Mouse (Mus musculus): ENCODE data around the gene Fto.
A peak's percentile ranks its signal among the peaks of the same experiment; 100 is the strongest.

Fto gene

DNA sequence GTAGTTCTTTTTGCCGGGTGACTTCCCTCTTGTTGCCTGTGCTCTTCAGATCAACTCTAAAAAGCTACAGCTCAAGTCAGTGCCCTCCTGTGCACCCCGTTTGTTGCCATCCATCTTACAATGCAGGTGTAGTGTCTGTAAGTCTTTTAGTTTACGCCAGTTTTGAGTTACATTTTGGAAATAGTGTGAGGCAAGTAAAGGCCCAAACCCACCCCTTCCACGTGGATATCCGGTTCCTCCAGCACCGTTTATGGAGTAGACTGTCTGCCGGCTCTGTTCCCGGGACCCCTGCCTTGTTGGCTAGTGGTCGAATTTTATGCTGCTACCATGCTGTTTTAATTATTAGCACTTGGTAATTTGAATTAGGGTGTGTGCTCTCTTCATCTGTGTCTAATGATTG is 46.2 kb downstream of the Fto start:
- DNase-seq, result no peak

DNA sequence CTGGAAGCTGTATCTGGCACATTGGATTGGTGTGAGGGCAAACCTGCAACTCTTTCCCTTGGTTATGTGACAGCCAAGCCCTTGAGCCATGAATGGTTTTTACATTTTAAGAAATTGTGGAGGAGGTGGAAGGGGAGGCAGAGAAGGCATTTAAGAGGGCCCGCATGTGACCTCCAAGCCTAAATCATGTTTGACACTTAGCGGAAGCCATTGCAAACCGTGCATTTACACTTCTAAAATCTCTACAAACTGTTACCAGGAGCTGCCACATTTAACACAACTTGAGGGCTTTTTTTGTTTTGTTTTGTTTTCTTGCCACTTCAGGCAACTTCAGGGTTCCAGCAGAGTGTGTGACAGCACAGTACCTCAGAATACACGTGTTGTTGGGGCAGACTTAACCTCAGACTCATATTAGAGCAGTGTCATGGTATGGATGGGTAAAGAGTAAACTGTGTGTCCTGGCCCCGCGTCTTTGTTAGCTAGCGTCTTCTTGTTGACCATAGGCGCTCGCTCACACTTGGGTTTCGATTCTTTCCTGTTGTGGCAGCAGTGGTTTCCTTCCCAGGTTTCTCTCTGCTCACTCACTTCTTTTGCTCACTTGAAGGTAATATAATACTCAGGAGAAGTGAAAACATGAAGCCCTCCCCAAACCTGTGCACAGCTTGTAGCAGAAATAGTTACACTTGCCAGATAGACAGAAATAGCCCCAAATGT is 47.5 kb downstream of the Fto start:
- DNase-seq, result no peak

DNA sequence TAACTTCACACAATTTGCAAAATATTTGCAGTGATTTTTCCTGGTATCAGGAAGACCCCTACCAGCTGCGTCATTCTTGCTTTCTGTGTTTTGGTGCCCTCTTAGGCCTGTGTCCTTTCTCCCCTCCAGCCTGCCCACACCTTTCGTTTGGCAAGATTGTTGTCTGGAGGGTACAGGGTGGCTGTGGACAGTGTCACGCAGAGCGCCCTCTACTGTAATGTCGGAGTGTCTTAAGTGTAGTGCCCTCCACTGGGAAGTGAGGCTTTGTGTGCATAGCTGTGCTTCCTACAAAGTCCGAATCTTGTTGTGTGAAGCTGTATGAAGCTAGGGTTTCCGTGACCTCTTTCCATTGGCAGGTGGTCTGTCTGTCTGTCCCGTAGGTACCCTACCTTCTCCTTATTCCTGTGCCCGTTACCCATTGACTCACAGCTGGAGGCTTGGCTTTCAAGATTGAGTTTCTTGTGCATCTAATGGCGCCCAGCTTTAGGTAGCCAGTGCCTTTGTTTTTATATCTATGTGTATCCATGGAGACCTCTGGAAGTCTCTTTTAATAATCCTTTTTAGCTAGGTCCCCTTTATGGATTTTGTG is 50.0 kb downstream of the Fto start:
- DNase-seq, result no peak

DNA sequence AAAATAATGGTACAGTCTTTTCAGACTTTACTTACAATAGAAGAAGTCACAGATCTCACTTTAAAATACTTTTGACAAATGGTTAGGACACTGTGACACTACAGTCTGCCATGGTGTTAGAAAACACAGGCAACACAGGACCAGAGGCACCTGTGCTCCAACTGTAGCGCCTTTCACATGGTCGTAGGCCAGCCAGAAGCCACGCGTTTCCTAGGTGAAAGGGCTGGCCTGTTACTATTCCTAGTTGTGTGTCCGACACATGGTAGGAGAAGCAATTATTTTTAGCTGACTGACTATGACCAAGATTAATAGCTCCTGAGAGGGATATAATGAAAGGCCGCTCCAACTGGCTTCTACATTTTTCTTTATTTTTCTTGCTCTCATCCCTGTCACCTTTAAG is 50.9 kb downstream of the Fto start:
- no peak for DNase-seq

DNA sequence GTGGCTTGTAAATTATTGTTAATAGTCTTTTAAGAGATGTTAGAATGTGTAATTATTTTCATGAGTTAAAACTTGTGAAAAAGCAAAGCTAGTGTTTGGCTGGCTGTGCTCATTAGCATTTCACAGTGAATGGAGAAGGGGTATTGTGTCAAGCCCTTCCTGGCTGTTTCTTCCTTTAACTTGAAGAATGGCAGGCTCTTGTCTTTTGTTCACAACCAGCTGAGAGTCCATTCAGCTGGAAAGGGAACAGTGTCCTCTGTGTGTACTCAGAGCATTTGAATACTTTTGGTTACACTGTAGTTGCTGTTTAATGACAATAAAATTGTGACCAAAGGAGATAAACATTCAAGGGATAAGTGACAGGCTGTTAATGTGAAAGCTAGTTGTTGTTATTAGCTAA is 52.5 kb downstream of the Fto start:
- DNase-seq, result no peak

DNA sequence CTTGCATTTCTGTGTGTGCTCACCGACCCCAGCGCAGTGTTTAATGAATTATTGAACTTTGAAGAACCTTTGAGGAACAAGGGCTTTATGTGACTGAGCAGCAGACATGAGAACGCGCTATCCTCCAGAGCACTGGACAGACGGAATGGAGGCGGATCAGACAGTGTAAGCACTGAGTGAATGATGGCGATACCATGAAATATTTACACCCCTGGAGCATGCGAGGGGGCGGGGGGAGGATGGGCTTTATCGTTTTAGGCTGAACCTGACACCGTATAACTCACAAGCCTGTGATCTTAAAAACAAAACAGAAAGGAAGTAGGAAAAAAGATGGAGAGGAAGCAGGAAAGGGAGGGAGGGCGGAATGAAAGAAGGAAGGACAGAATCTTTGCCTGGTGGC is 57.6 kb downstream of the Fto start:
- DNase-seq, result no peak

DNA sequence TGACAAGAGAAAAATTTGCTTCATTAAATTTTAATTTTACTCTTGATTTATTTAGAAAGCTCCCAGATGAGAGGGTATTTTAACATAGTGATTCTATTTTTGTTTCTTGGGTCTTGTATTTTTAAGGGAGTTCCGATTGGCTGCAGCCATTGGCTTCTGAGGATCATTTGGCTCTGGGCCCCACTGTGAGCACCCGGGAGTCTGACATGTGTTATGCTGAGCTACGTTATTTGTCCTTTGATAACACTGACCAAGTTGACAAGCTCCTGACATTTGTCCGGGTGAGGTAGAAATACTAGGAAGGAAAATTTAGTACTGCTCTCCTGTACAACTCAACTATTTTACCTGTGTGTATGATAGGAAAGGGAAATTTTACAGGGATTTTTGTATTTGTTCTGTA is 58.7 kb downstream of the Fto start:
- peak in 1 of 2 experiments; percentile 49 for DNase-seq

DNA sequence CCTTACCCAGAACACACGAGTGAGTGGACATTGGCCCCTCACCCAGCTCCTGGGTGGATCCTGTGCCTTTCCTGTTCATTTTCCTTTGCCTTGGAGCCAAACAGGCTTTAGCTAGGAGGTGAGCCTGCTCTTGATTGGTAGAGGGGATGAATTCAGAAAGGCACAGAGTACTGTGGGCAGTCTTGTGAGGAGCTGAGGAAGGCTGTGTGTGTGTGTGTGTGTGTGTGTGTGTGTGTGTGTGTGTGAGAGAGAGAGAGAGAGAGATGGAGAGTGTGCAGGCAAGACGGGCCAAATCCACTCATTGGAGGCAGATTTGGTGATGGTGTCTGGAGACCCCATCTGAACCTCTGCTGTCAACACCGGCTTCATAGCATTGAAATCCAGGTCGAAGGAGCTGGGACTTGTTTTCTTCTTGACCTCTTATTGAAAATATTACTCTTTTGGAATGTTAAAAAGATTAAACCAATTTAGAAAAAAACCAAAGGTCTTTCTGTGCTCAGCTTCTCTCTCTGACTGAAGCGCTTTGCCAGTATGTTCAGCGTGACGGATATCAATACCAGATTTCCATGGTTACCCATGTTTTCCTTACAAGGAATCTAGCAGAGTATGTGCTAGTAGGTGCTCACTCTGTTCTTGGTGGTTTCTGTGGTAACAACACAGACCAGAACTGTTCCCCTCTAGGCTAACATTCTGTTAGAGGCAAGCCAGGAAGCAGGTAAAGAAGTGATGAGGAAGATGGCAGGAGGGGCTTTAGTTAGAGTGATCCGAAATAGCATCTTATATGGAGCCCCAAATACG is 59.7 kb downstream of the Fto start:
- no peak for DNase-seq

DNA sequence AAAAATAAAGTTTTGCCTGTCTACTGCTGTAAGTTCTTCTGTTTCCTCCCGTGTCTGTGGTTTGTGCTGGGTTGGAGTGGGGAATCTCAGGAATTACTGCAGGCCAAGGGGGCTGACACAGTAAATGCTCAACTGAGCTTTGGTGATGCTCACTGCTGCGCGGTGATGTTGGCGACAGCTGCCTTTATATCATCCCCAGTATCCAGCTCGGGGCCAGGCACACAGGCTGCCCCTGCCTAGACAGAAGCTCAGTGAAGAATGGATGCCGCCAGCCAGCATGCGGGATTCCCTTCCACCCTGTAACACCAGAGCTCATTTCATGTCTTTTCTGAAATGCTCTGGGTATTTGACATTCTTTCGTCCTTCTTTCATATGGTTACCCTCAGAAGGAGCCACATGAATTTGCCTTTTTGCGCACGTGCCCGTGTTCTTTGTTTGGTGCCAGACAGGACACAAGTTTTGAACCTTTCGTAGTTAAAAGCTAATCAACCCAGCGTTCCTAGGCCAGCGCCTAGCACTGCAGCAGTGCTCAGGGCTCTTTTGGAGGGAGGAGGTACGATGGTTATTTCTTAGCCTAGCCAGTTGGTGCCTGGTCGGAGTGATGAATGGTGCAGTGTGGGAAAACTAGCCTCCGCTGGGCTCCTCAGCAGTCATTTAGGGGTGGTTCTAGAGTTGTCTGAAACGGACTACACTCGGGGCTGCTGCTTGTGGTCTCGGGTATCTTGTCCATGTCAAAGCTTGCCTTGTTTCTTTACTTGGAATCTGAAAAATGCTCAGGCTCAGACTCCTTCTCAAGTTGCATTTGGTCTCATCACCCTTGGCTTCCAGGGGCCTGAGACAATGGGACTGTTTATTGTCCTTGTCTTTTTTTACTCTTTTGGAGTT is 62.0 kb downstream of the Fto start:
- no peak for DNase-seq

DNA sequence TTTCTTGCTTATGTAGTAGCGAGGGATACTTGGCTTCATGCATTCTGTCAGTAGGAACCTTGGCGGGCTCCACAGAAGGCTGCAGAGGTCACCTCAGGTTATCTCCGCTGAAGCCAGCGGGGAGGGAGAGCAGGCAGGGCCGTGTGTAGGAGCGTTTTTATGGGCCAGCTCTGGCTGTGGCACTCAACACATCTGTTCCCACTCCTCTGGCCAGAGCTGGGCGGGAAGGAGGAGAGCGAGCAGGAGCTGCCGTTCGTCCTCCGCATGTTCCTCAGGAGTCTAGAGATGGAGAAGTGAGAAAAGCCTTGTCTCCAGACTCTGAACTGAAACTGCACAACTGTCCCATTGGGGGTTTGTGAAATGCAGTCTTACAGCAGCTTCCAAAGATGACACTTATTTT is 63.5 kb downstream of the Fto start:
- peak in 1 of 2 experiments; percentile 28 for DNase-seq

DNA sequence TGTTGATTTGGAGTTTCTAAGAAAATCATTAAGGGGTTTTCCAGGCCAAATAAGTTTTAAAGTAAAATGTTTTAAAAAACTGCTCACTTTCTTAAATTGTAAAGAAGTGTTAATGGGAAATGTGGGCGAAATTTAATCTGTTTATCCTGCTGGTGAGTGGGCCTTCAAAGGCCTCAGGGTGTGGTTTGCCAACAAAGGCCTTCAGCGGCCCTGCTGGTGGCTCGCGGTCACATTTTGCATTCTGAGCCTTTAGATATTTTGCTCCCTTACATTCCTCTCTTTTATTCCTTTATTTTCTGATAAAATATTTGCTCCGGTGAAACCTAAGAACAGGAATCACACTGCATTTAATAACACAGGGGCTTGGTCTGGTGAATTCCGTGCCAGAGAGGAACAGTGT is 64.0 kb downstream of the Fto start:
- no peak for DNase-seq

DNA sequence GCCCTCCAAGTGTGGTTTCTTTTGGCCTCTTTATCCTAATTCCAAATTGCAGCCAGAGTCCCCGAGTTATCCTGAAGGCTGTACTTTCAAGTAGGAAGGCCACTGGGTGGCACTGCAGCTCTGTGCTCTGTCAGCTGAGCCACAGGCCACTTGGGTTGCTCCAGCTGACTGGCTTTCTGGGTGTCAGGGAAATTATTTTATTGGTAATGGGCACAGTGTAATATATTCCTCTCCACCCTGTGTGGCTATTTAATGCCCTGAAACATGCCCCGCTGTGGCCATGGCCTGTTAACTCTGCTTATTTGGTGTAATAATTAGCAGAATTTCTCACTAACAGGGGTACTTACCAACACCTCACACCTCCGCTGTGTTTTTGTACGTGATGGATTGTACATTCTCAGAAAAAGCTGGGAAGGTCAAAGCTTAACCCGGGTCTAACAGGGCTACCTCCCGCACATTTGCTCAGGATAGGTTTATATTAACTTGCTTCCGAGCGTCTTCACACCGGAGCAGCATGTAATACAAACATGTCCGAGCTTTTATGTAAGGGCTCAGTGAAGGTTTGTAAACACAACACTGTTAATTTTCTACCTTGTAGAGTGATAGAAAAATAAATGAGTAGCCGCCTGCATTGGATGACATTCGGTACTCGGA is 65.6 kb downstream of the Fto start:
- peak; percentile 81 to 83 for DNase-seq

DNA sequence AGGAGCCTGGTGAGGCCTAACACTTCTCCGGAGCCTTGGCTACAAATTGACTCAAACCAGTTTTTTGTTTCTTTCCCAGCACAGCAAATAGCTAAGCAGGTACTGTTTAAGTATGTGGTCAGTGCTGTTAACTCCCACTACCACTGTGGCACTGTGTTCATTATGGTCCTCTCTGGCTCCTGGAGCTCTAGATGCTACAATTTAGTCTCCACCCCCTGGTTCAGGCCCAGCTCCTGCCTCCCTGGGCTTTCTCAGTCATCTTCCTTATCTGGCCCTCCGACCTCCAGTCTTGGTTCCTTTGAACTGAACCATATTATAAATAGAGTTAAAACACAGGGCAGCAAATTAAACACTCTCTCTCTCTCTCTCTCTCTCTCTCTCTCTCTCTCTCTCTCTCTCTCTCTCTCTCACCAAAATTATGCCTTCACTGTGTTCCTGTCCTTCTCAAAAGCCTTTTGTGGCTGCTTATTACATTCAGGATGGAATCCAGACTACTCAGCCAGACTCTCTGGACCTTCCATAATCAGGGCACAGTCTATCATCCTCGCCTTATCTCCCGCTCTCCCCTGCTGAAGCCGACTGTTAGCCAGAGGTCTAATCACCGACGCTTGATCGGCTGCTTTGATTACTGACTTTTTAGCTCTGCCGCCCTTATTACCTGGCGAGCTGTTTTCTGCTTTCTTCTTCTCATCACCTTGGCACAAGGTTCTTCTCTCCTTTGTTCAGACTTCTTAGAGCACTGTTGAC is 67.6 kb downstream of the Fto start:
- no peak for DNase-seq

DNA sequence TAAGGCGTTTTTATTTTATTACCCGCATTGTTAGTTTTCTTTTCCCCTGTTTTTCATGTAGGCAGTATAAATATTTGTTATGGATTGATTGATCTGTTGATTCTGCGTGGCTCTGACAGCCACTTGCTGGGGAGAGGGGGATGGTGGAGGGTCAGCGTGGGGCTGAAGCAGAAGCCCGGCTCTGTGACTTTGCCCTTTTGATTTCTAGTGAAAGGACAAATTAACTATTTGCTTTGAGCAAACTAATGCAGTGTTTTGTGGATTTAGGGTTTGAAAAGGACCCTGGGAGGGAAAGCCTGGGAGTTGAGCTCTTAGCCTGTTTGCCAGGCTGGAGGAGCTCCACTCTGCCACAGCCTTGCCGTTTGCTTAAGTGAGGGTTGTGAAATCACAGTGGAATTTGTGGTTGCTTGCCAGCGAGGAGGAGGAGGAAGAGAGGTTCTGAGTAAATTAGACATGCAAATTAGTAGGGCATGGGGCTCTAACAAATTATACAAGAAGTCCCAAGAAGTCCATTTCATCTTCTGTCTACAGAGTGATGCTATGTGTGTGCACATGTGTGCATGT is 68.3 kb downstream of the Fto start:
- no peak for DNase-seq

DNA sequence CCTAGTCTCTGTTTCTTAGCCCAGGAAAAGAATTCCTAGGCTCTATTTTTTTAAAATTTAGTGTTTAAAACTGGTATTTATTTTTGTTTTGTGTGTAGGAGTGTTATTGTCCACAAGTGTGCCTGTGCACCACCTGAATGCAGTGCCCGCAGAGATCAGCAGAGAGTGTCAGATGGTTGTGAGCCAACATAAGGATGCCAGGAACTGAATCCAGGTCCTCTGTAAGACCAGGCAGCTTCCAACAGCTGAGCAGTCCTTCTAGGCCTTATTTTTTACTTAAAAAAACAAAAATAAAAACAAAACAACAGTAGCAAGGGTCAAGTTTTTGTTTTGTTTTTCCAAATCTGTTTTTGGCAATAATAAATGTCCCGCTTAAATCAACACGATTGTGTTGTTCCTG is 69.9 kb downstream of the Fto start:
- no peak for DNase-seq

DNA sequence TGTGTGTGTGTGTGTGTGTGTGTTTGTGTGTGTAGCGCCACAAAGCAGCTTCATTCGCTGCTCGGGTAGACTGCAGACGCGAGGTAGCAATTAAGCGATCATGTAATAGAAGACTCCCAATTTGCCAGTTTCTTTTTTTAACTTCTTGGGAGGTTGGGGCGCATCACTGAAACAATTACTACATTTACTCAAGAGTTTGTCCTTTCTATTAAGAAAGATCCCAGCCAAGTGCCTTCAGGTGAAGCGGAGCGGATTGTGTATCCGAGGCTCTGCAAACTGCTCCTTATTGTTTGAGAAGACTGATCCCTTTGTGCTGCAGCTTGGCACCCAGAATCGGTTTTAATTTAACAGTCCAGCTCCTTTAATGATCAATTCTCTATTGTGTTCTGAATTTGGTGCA is 70.5 kb downstream of the Fto start:
- no peak for DNase-seq

DNA sequence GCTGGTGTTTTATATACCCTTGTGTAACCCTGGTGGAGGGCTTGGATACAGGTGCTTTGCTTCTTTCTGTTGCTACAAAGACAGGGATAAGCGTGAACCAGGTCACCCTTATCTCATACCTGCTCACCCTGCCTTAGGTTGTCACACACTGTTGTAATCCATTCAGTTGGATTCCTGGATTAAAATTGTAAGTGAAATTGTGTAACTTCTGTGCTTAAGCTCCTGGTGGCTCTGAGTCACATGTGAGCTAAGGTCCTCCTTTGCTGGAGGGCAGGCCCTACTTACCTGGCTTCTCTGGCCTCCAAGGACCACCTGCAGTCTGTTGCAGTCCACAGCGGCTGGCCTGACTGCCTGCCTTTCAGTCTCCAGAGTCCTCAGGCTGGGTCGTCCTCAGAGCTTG is 71.1 kb downstream of the Fto start:
- DNase-seq, result no peak

DNA sequence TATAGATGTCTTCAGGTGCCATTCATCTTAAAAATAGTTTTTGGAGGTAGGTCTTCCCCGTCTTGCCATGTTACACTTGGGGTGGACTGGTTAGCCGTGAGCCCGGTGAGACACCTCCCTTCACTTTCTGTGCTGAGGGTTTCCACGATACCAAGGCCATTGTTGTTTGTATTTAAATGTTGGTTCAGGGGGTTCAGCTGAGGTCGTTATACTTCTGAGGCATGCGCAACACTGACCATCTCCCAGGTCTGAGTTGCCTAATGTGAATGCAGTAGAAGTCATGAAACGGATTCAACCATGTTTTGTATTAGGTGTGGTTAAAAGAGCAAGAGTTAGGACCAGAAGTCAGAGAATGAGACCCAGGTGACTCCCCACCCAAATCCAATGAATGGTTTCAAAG is 72.5 kb downstream of the Fto start:
- DNase-seq, result no peak

DNA sequence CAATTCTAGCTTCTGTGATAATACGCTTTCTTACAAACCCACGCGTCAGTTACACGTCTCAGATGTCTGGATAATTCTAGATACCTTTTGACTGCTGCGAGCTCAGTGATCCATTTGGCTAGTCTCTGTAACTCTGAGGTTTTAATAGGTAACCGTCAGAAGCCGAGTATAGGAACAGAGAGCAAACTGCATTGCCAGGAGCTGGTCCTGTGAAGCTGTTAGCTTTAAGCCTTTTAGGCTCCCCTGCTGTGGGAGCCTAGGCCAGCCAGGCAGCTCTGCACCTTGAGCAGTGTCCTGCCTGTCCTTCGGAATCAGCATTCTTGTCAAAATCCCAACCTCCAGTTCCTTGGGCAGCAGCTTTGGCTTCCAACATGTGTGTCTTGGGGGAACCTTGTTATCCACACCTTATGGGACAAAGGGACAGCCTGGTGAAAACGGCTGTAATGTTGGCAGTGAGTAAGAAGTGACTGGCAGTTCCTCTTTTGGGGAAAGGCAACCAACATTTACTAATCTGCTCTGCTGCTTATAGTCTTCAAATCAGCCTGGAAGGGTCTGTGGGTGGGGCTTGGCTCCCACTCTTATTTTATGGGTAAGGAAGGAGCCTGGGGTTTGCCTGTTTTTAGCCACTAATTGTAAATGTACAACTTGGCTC is 77.2 kb downstream of the Fto start:
- DNase-seq, result peak; percentile 19 to 28

DNA sequence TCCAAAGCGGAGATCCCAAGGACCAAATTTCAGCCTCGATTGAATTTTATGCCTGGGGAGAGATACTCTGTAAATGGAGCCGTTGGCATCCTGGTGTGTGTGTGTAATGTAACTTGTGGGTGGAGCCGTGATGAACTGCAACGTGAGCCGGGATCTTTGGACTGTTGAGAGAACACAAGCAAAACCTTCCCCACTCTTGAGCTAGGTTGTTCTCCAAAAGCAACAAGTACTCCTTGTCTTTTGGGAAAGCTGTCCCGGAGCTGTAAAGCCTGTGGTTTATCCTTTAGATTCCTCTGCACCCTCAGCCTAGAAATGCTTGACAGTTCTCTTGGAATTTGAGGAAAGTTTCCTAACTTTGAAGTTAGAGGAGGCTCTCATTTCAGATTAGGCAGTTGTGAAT is 78.9 kb downstream of the Fto start:
- no peak for DNase-seq

All from cerebellum, adult 18-20 months (tissue).